Mouse (Mus musculus) hindbrain, embryonic 16.5 days (tissue): Measurements from ENCODE around the gene Clcn1. TPM values are rescaled to one million over a fixed set of nuclear protein-coding genes. Genes with fewer than 3 reads are reported as not detected.

Experiments
- ATAC-seq: fragments of 200-750 bp; cut with Nextera tagmentation; 2 replicates; pipeline ENCODE4 v1.8.0; 2017; ENCODE audit warnings: moderate TSS enrichment, moderate library complexity
- H3K27ac ChIP-seq: fragments of 300-500 bp; sonication (generic); 2 replicates; pipeline ENCODE4 v1.5.1; 2014; ENCODE audit warnings: low read depth, mild to moderate bottlenecking, control low read depth, low read length, moderate library complexity
- H3K27me3 ChIP-seq: fragments of 300-500 bp; sonication (generic); replicated peaks from 2 replicates; pipeline ENCODE4 v1.6.1; 2014; ENCODE audit warnings: low read length; ENCODE audit not compliant: control insufficient read depth, insufficient read depth
- H3K36me3 ChIP-seq: fragments of 300-500 bp; sonication (generic); 2 replicates; pipeline ENCODE4 v1.6.1; 2014; ENCODE audit warnings: mild to moderate bottlenecking, low read length, moderate library complexity, mixed read lengths; ENCODE audit not compliant: control insufficient read depth, insufficient read depth
- H3K4me1 ChIP-seq: fragments of 300-500 bp; sonication (generic); 2 replicates; pipeline ENCODE4 v1.6.1; 2014; ENCODE audit warnings: low read depth, low read length; ENCODE audit not compliant: control insufficient read depth, insufficient read depth
- H3K4me2 ChIP-seq: fragments of 300-500 bp; sonication (generic); 2 replicates; pipeline ENCODE4 v1.6.1; 2014; ENCODE audit warnings: mild to moderate bottlenecking, low read length, control low read depth, moderate library complexity
- H3K4me3 ChIP-seq: fragments of 300-500 bp; sonication (generic); 2 replicates; pipeline ENCODE4 v1.5.1; 2014; ENCODE audit warnings: mild to moderate bottlenecking, low read length, control low read depth, moderate library complexity
- H3K9ac ChIP-seq: fragments of 300-500 bp; sonication (generic); 2 replicates; pipeline ENCODE4 v1.6.1; 2014; ENCODE audit warnings: low read depth, mild to moderate bottlenecking, control low read depth, low read length, moderate library complexity
- H3K9me3 ChIP-seq: fragments of 300-500 bp; sonication (generic); 2 replicates; pipeline ENCODE4 v1.6.1; 2014; ENCODE audit warnings: mild to moderate bottlenecking, low read length, moderate library complexity; ENCODE audit not compliant: control insufficient read depth
- WGBS: fragments of 180-500 bp; shearing (Covaris S2); extraction: QIAGEN DNeasy Blood & Tissue Kit; methylation state at CpG from one replicate; pipeline ENCODE4 v1.1.7; 2014; 5-methylcytosine and 5-hydroxymethylcytosine counted together
- polyA plus RNA-seq: library from polyadenylated mRNA; unstranded; fragments of >200 nt; fragmentation: Nextera tagmentation; extraction: Ambion mirVana; gene quantifications from 2 replicates; pipeline ENCODE4 v1.2.1, GENCODE M21; 2015

Clcn1 gene
- polyA plus RNA-seq, 1 experiment from 2014 or later, result 1.2 TPM

- H3K4me3 ChIP-seq, result peak within 1 kb of the TSS; percentile 75
- peak within 1 kb of the TSS; percentile 67 for H3K4me2 ChIP-seq
- H3K27me3 ChIP-seq, result no peaks in the 10 kb centered on the region
- peak within 1 kb of the TSS; percentile 90 for H3K9ac ChIP-seq
- peak within 1 kb of the TSS; percentile 90 for H3K27ac ChIP-seq
- ATAC-seq, result peak; percentile 90
- under 1% methylated on average over 33 of the region's 68 CpGs for WGBS
- H3K4me1 ChIP-seq, result peaks cover 14% of the 10 kb centered on the region
- no peaks in the 10 kb centered on the region for H3K36me3 ChIP-seq
- no peaks in the 10 kb centered on the region for H3K9me3 ChIP-seq
Observed at GRCm38 (mm10) chr6:42324482-42325267, 38.2 kb downstream of the Clcn1 start, which contains the start of gene Fam131b. Gene Fam131b (minus strand): TSS chr6:42324643.

- no peaks in the 10 kb centered on the region for H3K27me3 ChIP-seq
- H3K4me2 ChIP-seq, result peak overlapping the region; percentile 67
- peaks cover 14% of the 10 kb centered on the region for H3K4me1 ChIP-seq
- 0% methylated on average over 7 of the region's 7 CpGs for WGBS
- no peaks in the 10 kb centered on the region for H3K9me3 ChIP-seq
- peak overlapping the region; percentile 90; the same call in 1 of the 2 replicates for H3K9ac ChIP-seq
- no peaks in the 10 kb centered on the region for H3K36me3 ChIP-seq
- peak overlapping the region; percentile 75 for H3K4me3 ChIP-seq
- ATAC-seq, result 0 out of 2 replicates have a peak, but pooled peaks have one; percentile 13
- H3K27ac ChIP-seq, result peak overlapping the region; percentile 90
Observed at GRCm38 (mm10) chr6:42325268-42325609, 38.8 kb downstream of the Clcn1 start.

GRCm38 (mm10) chr6:42326509-42326908, 40.0 kb downstream of the Clcn1 start:
- Histone ChIP-seq H3K9ac (no peak overlapping the region), H3K27me3 (no peaks in the 10 kb centered on the region), H3K36me3 (no peaks in the 10 kb centered on the region), H3K4me3 (no peak overlapping the region), H3K9me3 (no peaks in the 10 kb centered on the region), H3K4me1 (peaks cover 14% of the 10 kb centered on the region), H3K27ac (no peak overlapping the region), H3K4me2 (no peak overlapping the region)
- 94% methylated on average over 3 of the region's 3 CpGs for WGBS
- no peak for ATAC-seq

GRCm38 (mm10) chr6:42328757-42329156, 42.3 kb downstream of the Clcn1 start:
- no peaks in the 10 kb centered on the region for H3K4me1 ChIP-seq
- H3K36me3 ChIP-seq, result no peaks in the 10 kb centered on the region
- no peak overlapping the region for H3K4me3 ChIP-seq
- 81% methylated on average over 3 of the region's 3 CpGs for WGBS
- H3K4me2 ChIP-seq, result no peak overlapping the region
- no peak overlapping the region for H3K9ac ChIP-seq
- ATAC-seq, result no peak
- no peaks in the 10 kb centered on the region for H3K27me3 ChIP-seq
- no peaks in the 10 kb centered on the region for H3K9me3 ChIP-seq
- no peak overlapping the region for H3K27ac ChIP-seq

GRCm38 (mm10) chr6:42330216-42330615, 43.7 kb downstream of the Clcn1 start:
- no peaks in the 10 kb centered on the region for H3K27me3 ChIP-seq
- WGBS, result 80% methylated on average over 3 of the region's 3 CpGs
- H3K36me3 ChIP-seq, result no peaks in the 10 kb centered on the region
- H3K9me3 ChIP-seq, result no peaks in the 10 kb centered on the region
- H3K4me1 ChIP-seq, result no peaks in the 10 kb centered on the region
- no peak overlapping the region for H3K4me2 ChIP-seq
- ATAC-seq, result peak; percentile 13; the same call in 1 of the 2 replicates
- no peak overlapping the region for H3K4me3 ChIP-seq
- no peak overlapping the region for H3K9ac ChIP-seq
- no peak overlapping the region for H3K27ac ChIP-seq

- no peak for ATAC-seq
- no peak overlapping the region for H3K4me3 ChIP-seq
- no peaks in the 10 kb centered on the region for H3K4me1 ChIP-seq
- H3K9me3 ChIP-seq, result no peaks in the 10 kb centered on the region
- H3K4me2 ChIP-seq, result no peak overlapping the region
- H3K36me3 ChIP-seq, result no peaks in the 10 kb centered on the region
- 95% methylated on average over 3 of the region's 3 CpGs for WGBS
- no peak overlapping the region for H3K27ac ChIP-seq
- no peaks in the 10 kb centered on the region for H3K27me3 ChIP-seq
- H3K9ac ChIP-seq, result no peak overlapping the region
Observed at GRCm38 (mm10) chr6:42330946-42331345, 44.5 kb downstream of the Clcn1 start.

GRCm38 (mm10) chr6:42339189-42339588, 52.7 kb downstream of the Clcn1 start:
- Histone ChIP-seq H3K4me1 (no peaks in the 10 kb centered on the region), H3K4me2 (no peak overlapping the region)
- WGBS, result 92% methylated on average over 2 of the region's 2 CpGs

GRCm38 (mm10) chr6:42339981-42340380, 53.5 kb downstream of the Clcn1 start:
- Histone ChIP-seq H3K36me3 (no peaks in the 10 kb centered on the region), H3K4me2 (no peak overlapping the region), H3K4me3 (no peak overlapping the region), H3K9ac (no peak overlapping the region), H3K9me3 (no peaks in the 10 kb centered on the region), H3K27ac (no peak overlapping the region), H3K4me1 (no peaks in the 10 kb centered on the region), H3K27me3 (no peaks in the 10 kb centered on the region)
- no peak for ATAC-seq
- 84% methylated on average over 5 of the region's 5 CpGs for WGBS

More at GRCm38 (mm10) chr6:42339189-42339588, 52.7 kb downstream of the Clcn1 start:
- Histone ChIP-seq H3K9ac (no peak overlapping the region), H3K36me3 (no peaks in the 10 kb centered on the region), H3K4me3 (no peak overlapping the region), H3K9me3 (no peaks in the 10 kb centered on the region), H3K27ac (no peak overlapping the region), H3K27me3 (no peaks in the 10 kb centered on the region)
- ATAC-seq, result no peak

GRCm38 (mm10) chr6:42342171-42342570, 55.7 kb downstream of the Clcn1 start:
- Histone ChIP-seq H3K9ac (no peak overlapping the region), H3K27ac (no peak overlapping the region), H3K4me2 (no peak overlapping the region), H3K9me3 (no peaks in the 10 kb centered on the region), H3K4me3 (no peak overlapping the region), H3K27me3 (no peaks in the 10 kb centered on the region), H3K4me1 (no peaks in the 10 kb centered on the region), H3K36me3 (no peaks in the 10 kb centered on the region)
- 71% methylated on average over 1 of the region's 1 CpGs for WGBS
- no peak for ATAC-seq
